Mouse (Mus musculus) ES-E14 (cell line): ENCODE measurements at regions not wholly inside any gene's neighbourhood (a gene's known extent, or its start where the extent isn't known, plus 50 kb on each side); places are given as distances from the start of the nearest gene placed in this dataset.
"Not testable (repeated sequence)": the region's sequence is repeated elsewhere in the genome, so short reads cannot be mapped to it uniquely, and the experiment has no call there.

ENCODE experiments used
- DNase-seq: peaks from one replicate; pipeline ENCODE4 v3.0.0-alpha.2; 2013; ENCODE audit warnings: low read depth, low spot score
- H3K27ac ChIP-seq: 2 replicates; pipeline ENCODE4 v1.5.1; 2012; ENCODE audit warnings: low read depth, mild to moderate bottlenecking, low read length, moderate library complexity, mixed read lengths; ENCODE audit not compliant: poor library complexity, insufficient read depth, severe bottlenecking
- H3K36me3 ChIP-seq: 2 replicates; pipeline ENCODE4 v1.6.1; 2012; ENCODE audit warnings: mild to moderate bottlenecking, low read length, moderate library complexity, mixed read lengths; ENCODE audit not compliant: control insufficient read depth, poor library complexity, insufficient read depth, severe bottlenecking
- H3K4me1 ChIP-seq, 2 experiments: fragments of 150-350 bp in 1 of 2; sonication (generic) in 1 of 2; 2 replicates each; pipeline ENCODE4 v1.6.1; 2012; ENCODE audit warnings: low read length in 2 of 2, mild to moderate bottlenecking in 1 of 2, mixed read lengths in 1 of 2; ENCODE audit not compliant: control insufficient read depth in 2 of 2, insufficient read depth in 2 of 2, poor library complexity in 1 of 2
- H3K4me3 ChIP-seq, 2 experiments: fragments of 150-350 bp in 1 of 2; sonication (generic) in 1 of 2; 2 replicates each; pipeline ENCODE4 v1.5.1; 2012; ENCODE audit warnings: low read length in 2 of 2, low read depth in 1 of 2, mild to moderate bottlenecking in 1 of 2, mixed read lengths in 1 of 2; ENCODE audit not compliant: insufficient read depth in 1 of 2, poor library complexity in 1 of 2, severe bottlenecking in 1 of 2
- H3K9ac ChIP-seq: 2 replicates; pipeline ENCODE4 v1.6.1; 2012; ENCODE audit warnings: low read depth, mild to moderate bottlenecking, low read length, mixed read lengths; ENCODE audit not compliant: poor library complexity, insufficient read depth, severe bottlenecking
- H3K9me3 ChIP-seq: fragments of 150-350 bp; sonication (generic); 2 replicates; pipeline ENCODE4 v1.6.1; 2012; ENCODE audit warnings: low read depth, mild to moderate bottlenecking, low read length; ENCODE audit not compliant: control insufficient read depth, insufficient read depth
- CHD2 ChIP-seq: IDR thresholded peaks from 2 replicates; pipeline ENCODE4 v1.6.1; 2014; ENCODE audit warnings: mild to moderate bottlenecking, low read depth, low read length, inconsistent platforms
- HCFC1 ChIP-seq: IDR thresholded peaks from 2 replicates; pipeline ENCODE4 v1.6.1; 2012; ENCODE audit warnings: low read length, inconsistent platforms, borderline replicate concordance; ENCODE audit not compliant: insufficient read depth
- MAFK ChIP-seq: IDR thresholded peaks from 2 replicates; pipeline ENCODE4 v1.6.1; 2014; ENCODE audit warnings: mild to moderate bottlenecking, low read depth, low read length, inconsistent platforms; ENCODE audit not compliant: insufficient read depth
- ZC3H11A ChIP-seq: IDR thresholded peaks from 2 replicates; pipeline ENCODE4 v1.6.1; 2012; ENCODE audit warnings: low read depth, mild to moderate bottlenecking, inconsistent platforms, low read length, borderline replicate concordance
- ZNF384 ChIP-seq: IDR thresholded peaks from 2 replicates; pipeline ENCODE4 v1.6.1; 2012; ENCODE audit warnings: low read depth, low read length, inconsistent platforms
- in situ Hi-C, 2 experiments: fragments of 600-800 bp; cut with MboI; formaldehyde crosslinking; loops; one replicate each; pipeline ENCODE4 v1.15.1; 2025; ENCODE audit warnings: low sequenced_read_pairs in 2 of 2, inconsistent platforms in 1 of 2; ENCODE audit not compliant: unreplicated experiment in 2 of 2

- H3K9me3 ChIP-seq: no peaks in the 10 kb centered on the region
- H3K4me1 ChIP-seq: no peaks in the 10 kb centered on the region
- in situ Hi-C loops: no loop called here
- DNase-seq: no peak
- H3K9ac ChIP-seq: no peak overlapping the region
- H3K4me3 ChIP-seq: no peak overlapping the region
- TF ChIP-seq HCFC1 (no peak), MAFK (no peak), ZNF384 (no peak), ZC3H11A (no peak), CHD2 (no peak)
- H3K36me3 ChIP-seq: no peaks in the 10 kb centered on the region
- H3K27ac ChIP-seq: no peak overlapping the region
Measured at GRCm38 (mm10) chrX:122935358-122935757, 94.1 kb downstream of the Gm17521 start.

GRCm38 (mm10) chrX:122892682-122893081 lies 136.8 kb downstream of the Gm17521 start:
- H3K36me3 ChIP-seq: no peaks in the 10 kb centered on the region
- no peak for DNase-seq
- no peak overlapping the region for H3K9ac ChIP-seq
- H3K4me3 ChIP-seq: no peak overlapping the region
- H3K4me1 ChIP-seq: no peaks in the 10 kb centered on the region
- in situ Hi-C loops: no loop called here
- TF ChIP-seq MAFK (no peak), CHD2 (no peak), ZNF384 (no peak), ZC3H11A (no peak), HCFC1 (no peak)
- no peak overlapping the region for H3K27ac ChIP-seq
- no peaks in the 10 kb centered on the region for H3K9me3 ChIP-seq

- no peak for DNase-seq
- Histone ChIP-seq H3K36me3 (no peaks in the 10 kb centered on the region), H3K9ac (no peak overlapping the region), H3K4me3 (no peak overlapping the region), H3K9me3 (no peaks in the 10 kb centered on the region), H3K27ac (no peak overlapping the region), H3K4me1 (no peaks in the 10 kb centered on the region)
- TF ChIP-seq CHD2: no peak
- no peak for TF ChIP-seq MAFK
- no peak for TF ChIP-seq HCFC1
- TF ChIP-seq ZNF384: no peak
- TF ChIP-seq ZC3H11A: no peak
- in situ Hi-C loops: no loop called here
Measured at GRCm38 (mm10) chrX:122854453-122854852, 175.0 kb downstream of the Gm17521 start.

GRCm38 (mm10) chrX:122831222-122831621 lies 198.2 kb downstream of the Gm17521 start:
- H3K9me3 ChIP-seq, H3K4me1 ChIP-seq, H3K36me3 ChIP-seq, in situ Hi-C loops, H3K27ac ChIP-seq, DNase-seq: not testable (repeated sequence)
- H3K4me3 ChIP-seq: peak overlapping the region in 1 of 2 experiments; percentile 25; a peak in 1 of 4 replicates
- peak overlapping the region; percentile 52; the same call in 1 of the 2 replicates for H3K9ac ChIP-seq

- Histone ChIP-seq H3K9ac (no peak overlapping the region), H3K9me3 (no peaks in the 10 kb centered on the region), H3K4me1 (no peaks in the 10 kb centered on the region), H3K36me3 (no peaks in the 10 kb centered on the region), H3K4me3 (no peak overlapping the region), H3K27ac (no peak overlapping the region)
- DNase-seq: peak; percentile 7
- in situ Hi-C loops: no loop called here
- no peak for TF ChIP-seq CHD2
- TF ChIP-seq ZNF384: no peak
Measured at GRCm38 (mm10) chrX:122826035-122826434, 203.4 kb downstream of the Gm17521 start.
